Mouse (Mus musculus) cerebellum, adult 9-10 months (tissue): ENCODE data around the gene Hist1h2bg.
"Not testable (repeated sequence)": the region's sequence is repeated elsewhere in the genome, so short reads cannot be mapped to it uniquely, and the experiment has no call there.

ENCODE experiments used
- DNase-seq: peaks from one replicate; pipeline ENCODE4 v3.0.0; 2022

The Hist1h2bg gene

GRCm38 (mm10) chr13:23562699-23563462 lies 8.3 kb upstream of the Hist1h2bg start:
- peak; percentile 80 for DNase-seq

- DNase-seq = no peak
These were observed 6.7 kb upstream of the Hist1h2bg start for GRCm38 (mm10) chr13:23564482-23564881.

- not testable (repeated sequence) for DNase-seq
These were observed 755 bp upstream of the Hist1h2bg start for GRCm38 (mm10) chr13:23570261-23571021.

- DNase-seq = not testable (repeated sequence)
These were observed 465 bp downstream of the Hist1h2bg start for GRCm38 (mm10) chr13:23571504-23572217.

- no peak for DNase-seq
These were observed 1.2 kb downstream of the Hist1h2bg start for GRCm38 (mm10) chr13:23572218-23573033.

GRCm38 (mm10) chr13:23573034-23573897 lies 2.1 kb downstream of the Hist1h2bg start:
- DNase-seq = not testable (repeated sequence)

GRCm38 (mm10) chr13:23573898-23574524 lies 2.8 kb downstream of the Hist1h2bg start, which contains the start of the genes Hist1h2bf and Hist1h2ad:
TSS of gene Hist1h2bf (minus strand) at chr13:23574196.
TSS of gene Hist1h2ad (plus strand) at chr13:23574381.
- peak; percentile 89 for DNase-seq

- DNase-seq = not testable (repeated sequence)
These were observed 3.5 kb downstream of the Hist1h2bg start for GRCm38 (mm10) chr13:23574546-23575170.

GRCm38 (mm10) chr13:23575271-23575851 lies 4.2 kb downstream of the Hist1h2bg start, which contains the start of gene Hist1h3d:
TSS of gene Hist1h3d (plus strand) at chr13:23575763.
- peak; percentile 53 for DNase-seq

GRCm38 (mm10) chr13:23575864-23576313 lies 4.7 kb downstream of the Hist1h2bg start:
- DNase-seq = not testable (repeated sequence)

GRCm38 (mm10) chr13:23576351-23576881 lies 5.2 kb downstream of the Hist1h2bg start:
- DNase-seq = no peak

GRCm38 (mm10) chr13:23576906-23577639 lies 5.9 kb downstream of the Hist1h2bg start:
- DNase-seq = no peak

GRCm38 (mm10) chr13:23577835-23578234 lies 6.6 kb downstream of the Hist1h2bg start:
- no peak for DNase-seq

GRCm38 (mm10) chr13:23581408-23582218 lies 10.4 kb downstream of the Hist1h2bg start, which contains the start of gene Hist1h4d:
TSS of gene Hist1h4d (plus strand) at chr13:23581598.
- peak; percentile 99 for DNase-seq

- DNase-seq = peak; percentile 40
These were observed 11.2 kb downstream of the Hist1h2bg start for GRCm38 (mm10) chr13:23582219-23583056.

- peak; percentile 9 for DNase-seq
These were observed 12.3 kb downstream of the Hist1h2bg start for GRCm38 (mm10) chr13:23583387-23584068.
